Mouse (Mus musculus): ENCODE measurements around the gene Megf9.

DNA sequence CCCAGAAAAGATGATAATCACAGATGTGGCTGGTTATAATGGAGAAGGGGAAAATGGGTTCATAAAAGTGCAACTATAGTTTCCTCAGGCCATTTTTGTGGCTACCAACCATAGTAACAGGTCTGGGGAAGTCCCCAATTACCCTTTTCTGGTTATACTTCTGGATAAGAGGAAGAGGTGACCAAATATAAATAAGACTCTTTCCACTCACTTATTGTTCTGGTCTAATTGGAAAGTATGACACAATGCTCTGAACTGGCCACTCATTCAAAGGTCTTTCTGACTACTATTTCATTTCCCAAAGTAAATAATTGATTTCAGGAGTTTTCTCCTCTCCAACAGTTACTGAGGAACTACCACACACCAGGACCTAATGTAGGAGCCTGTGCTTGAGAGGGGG lies 19.3 kb downstream of the Megf9 start:
- TF ChIP-seq CTCF (IDR thresholded peaks at IDR 0.05; ENCODE audit: control insufficient read depth, insufficient read depth, low read length) (no peak), POLR2A (IDR thresholded peaks at IDR 0.05; ENCODE audit: borderline replicate concordance, control insufficient read depth, low read depth, low read length) (no peak)
